Mouse (Mus musculus) bone marrow, adult 2 months (tissue): ENCODE results near the gene Ada.

Experiments used
- CTCF ChIP-seq: fragments of 200-500 bp; IDR thresholded peaks from 2 replicates; pipeline ENCODE4 v1.5.1; 2011; ENCODE audit warnings: low read length, control low read depth; ENCODE audit not compliant: control insufficient read depth, insufficient read depth
- POLR2A ChIP-seq: fragments of 200-500 bp; IDR thresholded peaks from 2 replicates; pipeline ENCODE4 v1.6.1; 2011; ENCODE audit warnings: low read depth, mild to moderate bottlenecking, control low read depth, low read length, borderline replicate concordance; ENCODE audit not compliant: control insufficient read depth

DNA sequence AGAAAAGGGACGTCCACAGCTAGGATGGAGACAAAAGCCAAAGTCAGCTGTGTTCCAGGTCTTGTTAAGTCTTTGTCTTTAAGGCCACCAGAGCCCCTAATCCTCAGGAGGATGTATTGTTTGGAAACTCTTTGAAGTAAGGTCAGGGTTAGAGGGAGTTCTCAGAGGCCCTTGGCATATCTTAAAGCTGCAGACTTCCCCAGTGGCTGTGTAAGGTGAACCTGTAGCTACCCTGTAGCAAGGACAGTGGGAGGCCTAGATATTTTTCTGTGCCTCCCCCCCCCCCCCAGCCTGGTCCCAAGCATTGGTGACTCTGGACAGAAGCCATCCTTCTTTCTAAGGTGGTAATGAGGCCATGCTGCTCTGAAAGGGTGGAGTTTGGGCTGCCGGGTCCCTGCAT is 53.3 kb downstream of the Ada start:
- no peak for TF ChIP-seq CTCF
- no peak for TF ChIP-seq POLR2A
